Mouse (Mus musculus) neural tube, embryonic 11.5 days (tissue): ENCODE measurements at regions not wholly inside any gene's neighbourhood (a gene's known extent, or its start where the extent isn't known, plus 50 kb on each side); places are given as distances from the start of the nearest gene placed in this dataset.
A peak's percentile ranks its signal among the peaks of the same experiment; 100 is the strongest.

ENCODE experiments used
- ATAC-seq: fragments of 200-750 bp; cut with Nextera tagmentation; 2 replicates; pipeline ENCODE4 v1.8.0; 2017; ENCODE audit warnings: moderate number of reproducible peaks, mild to moderate bottlenecking, moderate TSS enrichment, moderate library complexity; ENCODE audit not compliant: insufficient read depth, low FRiP score, low TSS enrichment
- DNase-seq: peaks from one replicate; pipeline ENCODE4 v3.0.0-alpha.2; 2015; ENCODE audit warnings: low spot score
- H3K27ac ChIP-seq: fragments of 300-500 bp; sonication (generic); 2 replicates; pipeline ENCODE4 v1.5.1; 2014; ENCODE audit warnings: low read depth, mild to moderate bottlenecking, low read length
- H3K27me3 ChIP-seq: fragments of 300-500 bp; sonication (generic); 2 replicates; pipeline ENCODE4 v1.6.1; 2014; ENCODE audit warnings: mild to moderate bottlenecking, low read length, mixed read lengths; ENCODE audit not compliant: control insufficient read depth, insufficient read depth
- H3K36me3 ChIP-seq: fragments of 300-500 bp; sonication (generic); 2 replicates; pipeline ENCODE4 v1.6.1; 2014; ENCODE audit warnings: mild to moderate bottlenecking, low read length, moderate library complexity, mixed read lengths; ENCODE audit not compliant: control insufficient read depth, insufficient read depth
- H3K4me1 ChIP-seq: fragments of 300-500 bp; sonication (generic); 2 replicates; pipeline ENCODE4 v1.6.1; 2014; ENCODE audit warnings: low read length, mixed read lengths; ENCODE audit not compliant: control insufficient read depth, insufficient read depth
- H3K4me2 ChIP-seq: fragments of 300-500 bp; sonication (generic); 2 replicates; pipeline ENCODE4 v1.6.1; 2014; ENCODE audit warnings: low read depth, mild to moderate bottlenecking, moderate library complexity
- H3K4me3 ChIP-seq: fragments of 300-500 bp; sonication (generic); 2 replicates; pipeline ENCODE4 v1.5.1; 2014; ENCODE audit warnings: low read depth, low read length
- H3K9ac ChIP-seq: fragments of 300-500 bp; sonication (generic); 2 replicates; pipeline ENCODE4 v1.6.1; 2014; ENCODE audit warnings: mild to moderate bottlenecking, low read length
- H3K9me3 ChIP-seq: fragments of 300-500 bp; sonication (generic); 2 replicates; pipeline ENCODE4 v1.6.1; 2016; ENCODE audit warnings: low read length; ENCODE audit not compliant: control insufficient read depth
- WGBS: fragments of 180-500 bp; shearing (Covaris S2); extraction: QIAGEN DNeasy Blood & Tissue Kit; methylation state at CpG from one replicate; pipeline ENCODE4 v1.1.7; 2014; 5-methylcytosine and 5-hydroxymethylcytosine counted together

- no peak overlapping the region for H3K4me3 ChIP-seq
- no peaks in the 10 kb centered on the region for H3K9me3 ChIP-seq
- H3K9ac ChIP-seq = no peak overlapping the region
- DNase-seq = no peak
- no peaks in the 10 kb centered on the region for H3K4me1 ChIP-seq
- 0 out of 2 replicates have a peak, but pooled peaks cover 5% of the 10 kb centered on the region for H3K27me3 ChIP-seq
- no peaks in the 10 kb centered on the region for H3K36me3 ChIP-seq
- no peak overlapping the region for H3K27ac ChIP-seq
- 39% methylated on average over 8 of the region's 9 CpGs for WGBS
- ATAC-seq = no peak
- no peak overlapping the region for H3K4me2 ChIP-seq
Measured at GRCm38 (mm10) chr13:58476033-58476830, 73.1 kb upstream of the Hnrnpk start.

GRCm38 (mm10) chr13:58475495-58475894, 72.4 kb upstream of the Hnrnpk start:
- no peak for ATAC-seq
- Histone ChIP-seq H3K4me1 (no peaks in the 10 kb centered on the region), H3K9me3 (no peaks in the 10 kb centered on the region), H3K4me2 (no peak overlapping the region), H3K36me3 (no peaks in the 10 kb centered on the region), H3K27ac (no peak overlapping the region), H3K4me3 (no peak overlapping the region), H3K9ac (no peak overlapping the region), H3K27me3 (0 out of 2 replicates have a peak, but pooled peaks cover 5% of the 10 kb centered on the region)
- 51% methylated on average over 6 of the region's 6 CpGs for WGBS
- no peak for DNase-seq

- 79% methylated on average over 14 of the region's 14 CpGs for WGBS
- Histone ChIP-seq H3K4me2 (no peak overlapping the region), H3K27me3 (0 out of 2 replicates have a peak, but pooled peaks cover 5% of the 10 kb centered on the region), H3K4me3 (no peak overlapping the region), H3K9me3 (no peaks in the 10 kb centered on the region), H3K36me3 (no peaks in the 10 kb centered on the region), H3K27ac (no peak overlapping the region), H3K9ac (no peak overlapping the region), H3K4me1 (peaks cover 2% of the 10 kb centered on the region; the same call in 1 of the 2 replicates)
- ATAC-seq (no peak), DNase-seq (no peak)
Measured at GRCm38 (mm10) chr13:58472455-58472854, 69.3 kb upstream of the Hnrnpk start.

- peak; percentile 58 for DNase-seq
- H3K27ac ChIP-seq = no peak overlapping the region
Measured at GRCm38 (mm10) chr13:58471704-58472103, 68.6 kb upstream of the Hnrnpk start.

GRCm38 (mm10) chr13:58469731-58470130, 66.6 kb upstream of the Hnrnpk start:
- peak; percentile 45 for DNase-seq
- no peak for ATAC-seq
- Histone ChIP-seq H3K9me3 (no peaks in the 10 kb centered on the region), H3K4me3 (no peak overlapping the region), H3K36me3 (no peaks in the 10 kb centered on the region), H3K27me3 (0 out of 2 replicates have a peak, but pooled peaks cover 5% of the 10 kb centered on the region), H3K4me1 (peaks cover 2% of the 10 kb centered on the region; the same call in 1 of the 2 replicates), H3K27ac (no peak overlapping the region), H3K9ac (no peak overlapping the region), H3K4me2 (no peak overlapping the region)
- WGBS = 16% methylated on average over 6 of the region's 6 CpGs

More at GRCm38 (mm10) chr13:58471704-58472103, 68.6 kb upstream of the Hnrnpk start:
- H3K9me3 ChIP-seq = no peaks in the 10 kb centered on the region
- H3K4me1 ChIP-seq = peaks cover 2% of the 10 kb centered on the region; the same call in 1 of the 2 replicates
- H3K9ac ChIP-seq = peak overlapping the region; percentile 19
- no peak for ATAC-seq
- H3K36me3 ChIP-seq = no peaks in the 10 kb centered on the region
- peak overlapping the region; percentile 49 for H3K4me2 ChIP-seq
- WGBS = 4% methylated on average over 16 of the region's 16 CpGs
- 0 out of 2 replicates have a peak, but pooled peaks cover 5% of the 10 kb centered on the region for H3K27me3 ChIP-seq
- H3K4me3 ChIP-seq = peak overlapping the region; percentile 27

- H3K27ac ChIP-seq = no peak overlapping the region
- ATAC-seq (no peak), DNase-seq (no peak)
- H3K4me1 ChIP-seq = peaks cover 2% of the 10 kb centered on the region; the same call in 1 of the 2 replicates
- no peak overlapping the region for H3K9ac ChIP-seq
- no peak overlapping the region for H3K4me3 ChIP-seq
- H3K4me2 ChIP-seq = no peak overlapping the region
- no peaks in the 10 kb centered on the region for H3K27me3 ChIP-seq
- no peaks in the 10 kb centered on the region for H3K36me3 ChIP-seq
- 90% methylated on average over 10 of the region's 10 CpGs for WGBS
- no peaks in the 10 kb centered on the region for H3K9me3 ChIP-seq
Measured at GRCm38 (mm10) chr13:58467097-58467642, 64.0 kb upstream of the Hnrnpk start.

- ATAC-seq = no peak
- no peak overlapping the region for H3K4me2 ChIP-seq
- no peak for DNase-seq
- H3K9me3 ChIP-seq = no peaks in the 10 kb centered on the region
- no peak overlapping the region for H3K27ac ChIP-seq
- no peaks in the 10 kb centered on the region for H3K36me3 ChIP-seq
- H3K27me3 ChIP-seq = no peaks in the 10 kb centered on the region
- peaks cover 2% of the 10 kb centered on the region; the same call in 1 of the 2 replicates for H3K4me1 ChIP-seq
- H3K4me3 ChIP-seq = no peak overlapping the region
- 76% methylated on average over 13 of the region's 13 CpGs for WGBS
- no peak overlapping the region for H3K9ac ChIP-seq
Measured at GRCm38 (mm10) chr13:58465206-58466104, 62.3 kb upstream of the Hnrnpk start.
